Mouse (Mus musculus) heart, embryonic 14.5 days (tissue): ENCODE measurements around the gene Fbxl5. TPM values are rescaled to one million over a fixed set of nuclear protein-coding genes. Genes with fewer than 3 reads are reported as not detected.

Source experiments
- ATAC-seq: fragments of 200-750 bp; cut with Nextera tagmentation; 2 replicates; pipeline ENCODE4 v1.8.0; 2017; ENCODE audit warnings: low read depth, moderate TSS enrichment; ENCODE audit not compliant: insufficient number of reproducible peaks, insufficient read depth, low FRiP score
- H3K27ac ChIP-seq, 2 experiments: fragments of 200-500 bp in 1 of 2; fragments of 300-500 bp in 1 of 2; sonication (generic) in 1 of 2; replicated peaks in 1 of 2; 2 replicates each; pipeline ENCODE4 v1.5.1; 2012 to 2014; ENCODE audit warnings: low read depth in 2 of 2, low read length in 2 of 2, control low read depth in 1 of 2, mild to moderate bottlenecking in 1 of 2, mixed read lengths in 1 of 2; ENCODE audit not compliant: control insufficient read depth in 1 of 2, insufficient read depth in 1 of 2
- H3K27me3 ChIP-seq: fragments of 300-500 bp; sonication (generic); 2 replicates; pipeline ENCODE4 v1.6.1; 2014; ENCODE audit warnings: mild to moderate bottlenecking, low read length, control low read depth; ENCODE audit not compliant: control insufficient read depth, insufficient read depth
- H3K36me3 ChIP-seq: fragments of 300-500 bp; sonication (generic); 2 replicates; pipeline ENCODE4 v1.6.1; 2014; ENCODE audit warnings: mild to moderate bottlenecking, control low read depth, low read length, mixed read lengths; ENCODE audit not compliant: control insufficient read depth, insufficient read depth
- H3K4me1 ChIP-seq, 2 experiments: fragments of 200-500 bp in 1 of 2; fragments of 300-500 bp in 1 of 2; sonication (generic) in 1 of 2; 2 replicates each; pipeline ENCODE4 v1.6.1; 2012 to 2014; ENCODE audit warnings: low read length in 2 of 2, control low read depth in 1 of 2, mixed read lengths in 1 of 2; ENCODE audit not compliant: control insufficient read depth in 2 of 2, insufficient read depth in 2 of 2
- H3K4me2 ChIP-seq: fragments of 300-500 bp; sonication (generic); 2 replicates; pipeline ENCODE4 v1.6.1; 2014; ENCODE audit warnings: mild to moderate bottlenecking, low read length
- H3K4me3 ChIP-seq, 2 experiments: fragments of 200-500 bp in 1 of 2; fragments of 300-500 bp in 1 of 2; sonication (generic) in 1 of 2; 2 replicates each; pipeline ENCODE4 v1.5.1; 2012 to 2014; ENCODE audit warnings: low read length in 2 of 2, mild to moderate bottlenecking in 2 of 2, control low read depth in 1 of 2, low read depth in 1 of 2, moderate library complexity in 1 of 2; ENCODE audit not compliant: control insufficient read depth in 1 of 2, insufficient read depth in 1 of 2
- H3K9ac ChIP-seq: fragments of 300-500 bp; sonication (generic); 2 replicates; pipeline ENCODE4 v1.6.1; 2014; ENCODE audit warnings: mild to moderate bottlenecking, low read length
- H3K9me3 ChIP-seq: fragments of 300-500 bp; sonication (generic); 2 replicates; pipeline ENCODE4 v1.6.1; 2016; ENCODE audit warnings: low read length, control low read depth; ENCODE audit not compliant: control insufficient read depth
- WGBS: fragments of 180-500 bp; shearing (Covaris S2); extraction: QIAGEN DNeasy Blood & Tissue Kit; methylation state at CpG from one replicate; pipeline ENCODE4 v1.1.7; 2014; 5-methylcytosine and 5-hydroxymethylcytosine counted together
- polyA plus RNA-seq: library from polyadenylated mRNA; unstranded; fragments of >200 nt; fragmentation: Nextera tagmentation; extraction: Ambion mirVana; gene quantifications from 2 replicates; pipeline ENCODE4 v1.2.1, GENCODE M21; 2014

The Fbxl5 gene
- polyA plus RNA-seq, 1 experiment from 2014 or later: 54.1 TPM

- Histone ChIP-seq H3K27me3 (no peaks in the 10 kb centered on the region), H3K4me2 (no peak overlapping the region), H3K9me3 (no peaks in the 10 kb centered on the region), H3K36me3 (no peaks in the 10 kb centered on the region), H3K4me3 (no peak overlapping the region), H3K9ac (no peak overlapping the region), H3K27ac (no peak overlapping the region), H3K4me1 (no peaks in the 10 kb centered on the region)
- no peak for ATAC-seq
These were observed 20.2 kb downstream of the Fbxl5 start for GRCm38 (mm10) chr5:43801253-43801652.

- H3K9ac ChIP-seq: no peak overlapping the region
- H3K9me3 ChIP-seq: no peaks in the 10 kb centered on the region
- H3K4me3 ChIP-seq: no peak overlapping the region
- 69% methylated on average over 1 of the region's 1 CpGs for WGBS
- H3K27me3 ChIP-seq: no peaks in the 10 kb centered on the region
- no peaks in the 10 kb centered on the region for H3K4me1 ChIP-seq
- no peak for ATAC-seq
- no peak overlapping the region for H3K4me2 ChIP-seq
- no peak overlapping the region for H3K27ac ChIP-seq
- no peaks in the 10 kb centered on the region for H3K36me3 ChIP-seq
These were observed 20.7 kb downstream of the Fbxl5 start for GRCm38 (mm10) chr5:43800700-43801099.

DNA sequence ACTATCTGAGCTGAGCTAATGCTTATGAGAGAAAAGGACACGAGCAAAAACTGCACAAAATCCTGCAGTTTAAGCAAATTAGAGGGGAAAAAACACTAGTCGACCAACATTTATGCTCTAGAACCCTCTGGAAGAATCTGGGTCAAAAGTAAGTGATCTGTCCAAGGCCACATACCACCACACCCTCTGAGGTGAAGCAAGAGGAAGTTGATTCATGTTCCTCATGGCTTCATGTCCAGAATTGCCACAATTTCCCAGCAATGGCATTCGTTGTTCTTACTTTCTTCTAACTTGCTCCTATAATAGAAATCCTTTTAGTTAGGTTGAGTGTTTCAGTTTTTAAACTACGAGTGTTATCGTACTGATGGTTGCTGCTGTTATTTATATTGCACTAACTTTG is 21.9 kb downstream of the Fbxl5 start:
- 74% methylated on average over 5 of the region's 5 CpGs for WGBS
- no peaks in the 10 kb centered on the region for H3K9me3 ChIP-seq
- H3K9ac ChIP-seq: no peak overlapping the region
- no peaks in the 10 kb centered on the region for H3K36me3 ChIP-seq
- H3K4me1 ChIP-seq: no peaks in the 10 kb centered on the region
- H3K27ac ChIP-seq: no peak overlapping the region
- no peak for ATAC-seq
- no peak overlapping the region for H3K4me3 ChIP-seq
- no peaks in the 10 kb centered on the region for H3K27me3 ChIP-seq
- no peak overlapping the region for H3K4me2 ChIP-seq

DNA sequence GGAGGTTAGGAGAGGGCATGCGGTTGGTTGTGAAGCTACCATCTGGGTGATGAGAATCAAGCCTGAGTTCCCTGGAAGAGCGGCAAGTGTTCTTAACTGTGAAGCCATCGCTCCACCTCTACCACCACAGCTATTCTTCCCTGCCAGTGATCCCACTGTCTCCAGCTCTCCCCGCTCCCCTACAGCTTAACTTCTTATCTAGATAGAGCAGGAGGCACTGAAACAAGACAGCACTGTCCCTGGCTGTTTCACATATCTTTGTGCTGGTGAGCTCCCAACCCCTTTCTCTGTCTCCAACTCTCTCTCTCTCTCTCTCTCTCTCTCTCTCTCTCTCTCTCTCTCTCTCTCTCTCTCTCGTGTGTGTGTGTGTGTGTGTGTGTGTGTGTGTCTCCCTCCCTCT is 29.1 kb downstream of the Fbxl5 start:
- H3K9ac ChIP-seq: no peak overlapping the region
- 58% methylated on average over 5 of the region's 5 CpGs for WGBS

DNA sequence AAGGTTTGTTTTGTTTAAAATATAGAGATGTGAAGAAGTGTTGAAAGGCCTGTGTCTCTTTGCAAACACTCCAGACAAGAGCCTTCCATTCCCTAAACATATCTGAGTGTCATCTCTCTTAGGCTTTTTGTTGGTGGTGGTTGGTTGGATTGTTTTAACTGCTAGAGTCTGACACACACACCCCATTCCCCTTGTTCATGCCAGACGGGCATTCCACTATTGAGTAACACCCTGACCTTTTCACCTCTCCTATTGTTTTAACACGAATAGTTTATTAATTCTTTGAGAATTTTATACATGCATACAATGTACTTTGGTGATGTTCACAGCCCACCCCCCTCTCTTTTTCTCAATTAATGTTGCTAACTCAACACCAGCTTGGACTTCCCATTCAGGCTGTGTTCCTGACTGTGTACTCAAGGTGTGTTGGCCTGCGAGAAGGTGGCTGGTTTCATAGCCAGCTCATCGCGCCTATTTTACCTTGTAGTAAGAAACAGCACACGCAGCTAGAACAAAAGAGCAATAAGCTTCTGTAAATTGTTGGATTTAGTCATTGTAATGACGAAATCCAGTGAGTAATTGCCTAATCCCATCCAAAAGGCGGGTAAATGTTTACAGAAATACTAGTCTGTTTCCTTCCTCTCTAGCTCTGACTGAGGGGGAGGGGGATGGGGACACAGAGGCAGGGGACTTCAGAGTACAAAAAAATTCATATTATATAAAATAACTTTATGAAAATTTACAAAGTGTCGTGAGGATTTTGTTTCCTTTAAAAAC is 33.3 kb downstream of the Fbxl5 start:
- no peak overlapping the region for H3K4me3 ChIP-seq
- H3K4me2 ChIP-seq: no peak overlapping the region
- H3K9ac ChIP-seq: no peak overlapping the region
- WGBS: 78% methylated on average over 9 of the region's 9 CpGs
- no peaks in the 10 kb centered on the region for H3K9me3 ChIP-seq
- H3K4me1 ChIP-seq: no peaks in the 10 kb centered on the region
- H3K27ac ChIP-seq: no peak overlapping the region
- no peak for ATAC-seq
- H3K36me3 ChIP-seq: no peaks in the 10 kb centered on the region
- H3K27me3 ChIP-seq: no peaks in the 10 kb centered on the region

More for the DNA sequence above, 29.1 kb downstream of the Fbxl5 start:
- Histone ChIP-seq H3K4me1 (no peaks in the 10 kb centered on the region), H3K27me3 (no peaks in the 10 kb centered on the region), H3K4me2 (no peak overlapping the region), H3K27ac (no peak overlapping the region), H3K9me3 (no peaks in the 10 kb centered on the region), H3K4me3 (no peak overlapping the region), H3K36me3 (no peaks in the 10 kb centered on the region)
- ATAC-seq: no peak

- Histone ChIP-seq H3K27ac (no peak overlapping the region), H3K27me3 (no peaks in the 10 kb centered on the region), H3K9me3 (no peaks in the 10 kb centered on the region), H3K9ac (no peak overlapping the region), H3K4me3 (no peak overlapping the region), H3K36me3 (no peaks in the 10 kb centered on the region), H3K4me1 (peaks cover 2 to 3% of the 10 kb centered on the region in 2 experiments; a peak in 2 of 4 replicates), H3K4me2 (no peak overlapping the region)
- WGBS: 89% methylated on average over 4 of the region's 4 CpGs
- no peak for ATAC-seq
These were observed 34.8 kb downstream of the Fbxl5 start for GRCm38 (mm10) chr5:43786607-43787006.

GRCm38 (mm10) chr5:43783996-43784395 is 37.4 kb downstream of the Fbxl5 start:
- no peaks in the 10 kb centered on the region for H3K27me3 ChIP-seq
- H3K27ac ChIP-seq: no peak overlapping the region
- 74% methylated on average over 2 of the region's 2 CpGs for WGBS
- no peak for ATAC-seq
- no peak overlapping the region for H3K4me3 ChIP-seq
- H3K4me2 ChIP-seq: no peak overlapping the region
- H3K9me3 ChIP-seq: no peaks in the 10 kb centered on the region
- peaks cover 6 to 9% of the 10 kb centered on the region in 2 experiments for H3K4me1 ChIP-seq
- H3K9ac ChIP-seq: no peak overlapping the region
- H3K36me3 ChIP-seq: no peaks in the 10 kb centered on the region
